Comparison of ENCODE assay signal across 21 mouse cellular contexts in the genomic region with DNA sequence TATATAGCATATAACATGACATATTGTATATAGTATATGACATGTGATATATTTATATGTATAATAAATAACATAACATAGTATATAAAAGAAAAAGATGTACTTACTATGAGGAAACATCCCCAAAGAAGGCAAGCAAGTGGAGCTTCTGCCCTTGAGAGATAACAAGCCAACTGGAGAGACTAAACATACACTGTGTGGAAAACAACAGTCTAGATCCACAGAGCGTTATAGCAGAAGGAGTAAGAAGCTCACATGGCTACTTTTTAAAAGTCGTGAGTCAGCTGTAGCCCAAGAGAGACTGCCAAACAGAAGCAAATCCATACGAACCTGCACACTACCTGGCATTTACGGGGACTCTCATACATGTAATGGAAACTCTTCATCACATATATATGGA.
DNase-seq lines count a peak whose midpoint lies in the region; ATAC-seq and TF ChIP-seq lines count a peak whose summit lies in the region.
"Had no signal": no experiment of that assay in that cellular context is flagged by ENCODE, and none has a peak within 500 bp of the region (broad histone marks: within the 10 kb centered on the region; RNA-seq: fewer than 3 reads in every experiment).

No protein-coding gene starts in this region.

- no peaks in the 10 kb centered on the region for H3K36me3 ChIP-seq in liver, embryonic 11.5 days (ENCODE audit: control insufficient read depth, insufficient read depth, low read length)
- no peaks in the 10 kb centered on the region for H3K36me3 ChIP-seq in liver, embryonic 12.5 days
- no peaks in the 10 kb centered on the region for H3K36me3 ChIP-seq in liver, postnatal 0 days (replicated peaks; ENCODE audit: insufficient read depth, low read length)
- H3K36me3 ChIP-seq in myocyte (ENCODE audit: control insufficient read depth, insufficient read depth): no peaks in the 10 kb centered on the region
- H3K36me3 ChIP-seq: heart, embryonic 12.5 days; heart, embryonic 15.5 days; hindbrain, embryonic 10.5 days had no signal

- no peak for ATAC-seq in liver, embryonic 11.5 days (replicated peaks; ENCODE audit: low FRiP score)
- ATAC-seq in liver, embryonic 12.5 days: peak; percentile 46; the same call in 1 of the 2 replicates
- ATAC-seq in liver, postnatal 0 days: peak; percentile 62
- ATAC-seq: forebrain, embryonic 14.5 days; forebrain, postnatal 0 days; hindbrain, postnatal 0 days had no signal

- H3K27ac ChIP-seq in liver, embryonic 11.5 days (ENCODE audit: low read depth, low read length): 0 out of 2 replicates have a peak overlapping the region, but pooled peaks have one; percentile 19
- H3K27ac ChIP-seq in liver, embryonic 12.5 days: no peak overlapping the region; the same call in 1 of the 2 replicates
- H3K27ac ChIP-seq in liver, postnatal 0 days (ENCODE audit: low read depth): no peak overlapping the region
- H3K27ac ChIP-seq: gastrocnemius, adult 2 months; hindbrain, embryonic 10.5 days; hindbrain, embryonic 14.5 days; hindbrain, postnatal 0 days had no signal

- no peak overlapping the region for H3ac ChIP-seq in myocyte (ENCODE audit: control insufficient read depth, insufficient read length)

- H3K79me2 ChIP-seq in myocyte (ENCODE audit: control insufficient read depth, insufficient read depth): no peaks in the 10 kb centered on the region

- H3K9me3 ChIP-seq in liver, embryonic 11.5 days (ENCODE audit: control insufficient read depth, low read length): no peaks in the 10 kb centered on the region
- H3K9me3 ChIP-seq in liver, embryonic 12.5 days (replicated peaks): no peaks in the 10 kb centered on the region
- H3K9me3 ChIP-seq in liver, postnatal 0 days (ENCODE audit: low read length): no peaks in the 10 kb centered on the region
- H3K9me3 ChIP-seq: heart, embryonic 15.5 days; hindbrain, embryonic 10.5 days had no signal

- no peak overlapping the region for H3K9ac ChIP-seq in liver, embryonic 11.5 days (ENCODE audit: low read depth, low read length)
- H3K9ac ChIP-seq in liver, embryonic 12.5 days: no peak overlapping the region
- H3K9ac ChIP-seq in liver, postnatal 0 days (replicated peaks): no peak overlapping the region
- H3K9ac ChIP-seq: forebrain, postnatal 0 days; heart, embryonic 12.5 days; heart, embryonic 15.5 days; hindbrain, embryonic 14.5 days had no signal

- TF ChIP-seq POLR2A in myocyte (IDR thresholded peaks at IDR 0.05; ENCODE audit: insufficient read length, low read depth): no peak

- DNase-seq in liver, embryonic 11.5 days (ENCODE audit: low spot score): no peak
- no peak for DNase-seq in liver
- no peak for DNase-seq in liver, postnatal 0 days
- DNase-seq in T-cell, adult 2 months (ENCODE audit: low spot score): no peak
- DNase-seq in spleen, adult 12 weeks (ENCODE audit: low spot score): no peak
- DNase-seq in cerebellum, adult 9-11 months: no peak
- DNase-seq: cerebellum, adult 18-20 months; cerebellum, adult 9-10 months; cerebellum, postnatal 25 days; embryo, embryonic 11 days; forebrain, postnatal 0 days; gastrocnemius, adult 2 months; gastrocnemius, postnatal 25 days had no signal

- H3K4me1 ChIP-seq in liver, embryonic 11.5 days (replicated peaks; ENCODE audit: control insufficient read depth, insufficient read depth, low read length): no peaks in the 10 kb centered on the region
- H3K4me1 ChIP-seq in liver, embryonic 12.5 days: peaks cover 4% of the 10 kb centered on the region
- H3K4me1 ChIP-seq in liver, postnatal 0 days (ENCODE audit: insufficient read depth): no peaks in the 10 kb centered on the region

- TF ChIP-seq CTCF in liver, postnatal 0 days (IDR thresholded peaks at IDR 0.05; ENCODE audit: low read depth): no peak

- TF ChIP-seq EP300 in liver, postnatal 0 days (IDR thresholded peaks at IDR 0.05; ENCODE audit: low read depth): no peak; the same call in 1 of the 2 replicates

- no peaks in the 10 kb centered on the region for H3K27me3 ChIP-seq in liver, embryonic 11.5 days (replicated peaks; ENCODE audit: control insufficient read depth, insufficient read depth, low read length)
- H3K27me3 ChIP-seq in liver, embryonic 12.5 days (replicated peaks): no peaks in the 10 kb centered on the region
- H3K27me3 ChIP-seq in liver, postnatal 0 days (ENCODE audit: insufficient read depth, low read length): no peaks in the 10 kb centered on the region
- H3K27me3 ChIP-seq in myocyte (ENCODE audit: control insufficient read depth, insufficient read depth, insufficient read length): no peaks in the 10 kb centered on the region
- H3K27me3 ChIP-seq: heart, embryonic 12.5 days; heart, embryonic 15.5 days had no signal

- WGBS in liver, embryonic 11.5 days: 73% methylated on average over 4 of the region's 4 CpGs
- WGBS in liver, embryonic 12.5 days (ENCODE audit: insufficient replicate concordance): 61% methylated on average over 4 of the region's 4 CpGs
- 56% methylated on average over 4 of the region's 4 CpGs for WGBS in liver, postnatal 0 days (ENCODE audit: insufficient replicate concordance)

- no peak overlapping the region for H3K4me3 ChIP-seq in liver, embryonic 11.5 days (ENCODE audit: low read depth, low read length)
- H3K4me3 ChIP-seq in liver, embryonic 12.5 days: no peak overlapping the region
- H3K4me3 ChIP-seq in liver, postnatal 0 days (ENCODE audit: low read depth, low read length): no peak overlapping the region
- no peak overlapping the region for H3K4me3 ChIP-seq in myocyte
- H3K4me3 ChIP-seq: gastrocnemius, adult 2 months; heart, embryonic 12.5 days; hindbrain, embryonic 10.5 days had no signal

- no peak overlapping the region for H3K4me2 ChIP-seq in liver, embryonic 11.5 days
- H3K4me2 ChIP-seq in liver, embryonic 12.5 days: peak overlapping the region; percentile 10; the same call in 1 of the 2 replicates
- 0 out of 2 replicates have a peak overlapping the region, but pooled peaks have one; percentile 19 for H3K4me2 ChIP-seq in liver, postnatal 0 days (ENCODE audit: low read depth, low read length)
- H3K4me2 ChIP-seq in myocyte (ENCODE audit: low read depth): peak overlapping the region; percentile 55
- H3K4me2 ChIP-seq: hindbrain, embryonic 14.5 days had no signal

TF ChIP-seq in myocyte, 11 proteins besides CTCF, POLR2A, EP300 and RAD21:
- TF ChIP-seq MAX (IDR thresholded peaks at IDR 0.05; ENCODE audit: low read depth): no peak
- TF ChIP-seq MYOG (IDR thresholded peaks at IDR 0.05; ENCODE audit: control insufficient read depth in 1 of 3, insufficient read depth in 1 of 3, insufficient read length in 2 of 3, low read depth in 2 of 3): no peak
- no peak for TF ChIP-seq SRF (IDR thresholded peaks at IDR 0.05; ENCODE audit: control insufficient read depth, insufficient read length, low read depth)
- no peak for TF ChIP-seq CEBPB (IDR thresholded peaks at IDR 0.05; ENCODE audit: insufficient read depth, poor library complexity, severe bottlenecking)
- no peak for TF ChIP-seq REST (IDR thresholded peaks at IDR 0.05; ENCODE audit: insufficient read depth, insufficient read length)
- no peak for TF ChIP-seq USF1 (IDR thresholded peaks at IDR 0.05; ENCODE audit: low read depth)
- TF ChIP-seq E2F4 (IDR thresholded peaks at IDR 0.05; ENCODE audit: insufficient read depth): no peak
- no peak for TF ChIP-seq MYOD1 (IDR thresholded peaks at IDR 0.05; ENCODE audit: control insufficient read depth in 1 of 3, insufficient read length in 2 of 3, low read depth in 2 of 3)
